Mouse (Mus musculus) lung, postnatal 10 days (tissue): ENCODE results near the gene Calcrl.

Experiments used
- DNase-seq: peaks from one replicate; pipeline ENCODE4 v3.0.0; 2021

Calcrl gene

GRCm38 (mm10) chr2:84425138-84425537, at the start of gene Calcrl:
Gene Calcrl, minus strand, starts transcription at chr2:84425411.
- peak; percentile 89 for DNase-seq

GRCm38 (mm10) chr2:84474651-84475050, 49.4 kb upstream of the Calcrl start:
- DNase-seq: no peak

- no peak for DNase-seq
These were observed 48.8 kb upstream of the Calcrl start for GRCm38 (mm10) chr2:84473941-84474530.

- no peak for DNase-seq
These were observed 42.2 kb upstream of the Calcrl start for GRCm38 (mm10) chr2:84467391-84467790.

GRCm38 (mm10) chr2:84464956-84465355, 39.7 kb upstream of the Calcrl start:
- DNase-seq: no peak

GRCm38 (mm10) chr2:84462411-84462810, 37.2 kb upstream of the Calcrl start:
- no peak for DNase-seq

GRCm38 (mm10) chr2:84459651-84460177, 34.5 kb upstream of the Calcrl start:
- peak; percentile 74 for DNase-seq

- no peak for DNase-seq
These were observed 32.0 kb upstream of the Calcrl start for GRCm38 (mm10) chr2:84457221-84457620.

GRCm38 (mm10) chr2:84455236-84455799, 30.1 kb upstream of the Calcrl start:
- DNase-seq: peak; percentile 82

- peak; percentile 14 for DNase-seq
These were observed 29.5 kb upstream of the Calcrl start for GRCm38 (mm10) chr2:84454551-84455235.

GRCm38 (mm10) chr2:84454051-84454450, 28.8 kb upstream of the Calcrl start:
- DNase-seq: peak; percentile 53

- DNase-seq: no peak
These were observed 20.3 kb upstream of the Calcrl start for GRCm38 (mm10) chr2:84445499-84445898.

- DNase-seq: no peak
These were observed 16.7 kb upstream of the Calcrl start for GRCm38 (mm10) chr2:84441940-84442339.

- peak; percentile 64 for DNase-seq
These were observed 4.5 kb upstream of the Calcrl start for GRCm38 (mm10) chr2:84429724-84430123.

GRCm38 (mm10) chr2:84428836-84429235, 3.6 kb upstream of the Calcrl start:
- DNase-seq: no peak

GRCm38 (mm10) chr2:84426531-84426930, 1.3 kb upstream of the Calcrl start:
- no peak for DNase-seq

GRCm38 (mm10) chr2:84416501-84416900, 8.7 kb downstream of the Calcrl start:
- peak; percentile 24 for DNase-seq

- no peak for DNase-seq
These were observed 15.2 kb downstream of the Calcrl start for GRCm38 (mm10) chr2:84409796-84410592.

- no peak for DNase-seq
These were observed 20.4 kb downstream of the Calcrl start for GRCm38 (mm10) chr2:84404834-84405233.

- no peak for DNase-seq
These were observed 22.5 kb downstream of the Calcrl start for GRCm38 (mm10) chr2:84402713-84403112.

- DNase-seq: no peak
These were observed 28.7 kb downstream of the Calcrl start for GRCm38 (mm10) chr2:84396557-84396956.

GRCm38 (mm10) chr2:84393236-84393635, 32.0 kb downstream of the Calcrl start:
- DNase-seq: no peak

- DNase-seq: no peak
These were observed 36.1 kb downstream of the Calcrl start for GRCm38 (mm10) chr2:84389075-84389474.
